9 mouse cellular contexts compared by ENCODE assay signal in genomic region chr3:104782061-104782681, GRCm38 (mm10). TPM values are rescaled to one million over a fixed set of nuclear protein-coding genes. Genes with fewer than 3 reads are reported as not detected.
A peak's percentile ranks its signal among the peaks of the same experiment; 100 is the strongest.
DNase-seq lines count a peak whose midpoint lies in the region; ATAC-seq lines count a peak whose summit lies in the region.
"Had no signal": no experiment of that assay in that cellular context is flagged by ENCODE, and none has a peak within 500 bp of the region (broad histone marks: within the 10 kb centered on the region; RNA-seq: fewer than 3 reads in every experiment).

No protein-coding gene starts in this region.

- ATAC-seq in CD4-positive, CD25-positive, alpha-beta regulatory T cell, adult 4 months: peak; percentile 6

- peak; percentile 87 for DNase-seq in adrenal gland, postnatal 14 days
- peak; percentile 82 for DNase-seq in heart, adult 8-10 months (ENCODE audit: low spot score)
- peak; percentile 72 for DNase-seq in kidney, adult 9 months
- DNase-seq in lung, postnatal 4 days: peak; percentile 59 to 76
- DNase-seq in right cerebral cortex, postnatal 4 days: no peak
- no peak for DNase-seq in urinary bladder, postnatal 36 days (ENCODE audit: low spot score in 2 of 2)
- DNase-seq in cerebellum, postnatal 36 days: no peak

RNA-seq across cellular contexts. Expression of gene Fam19a3, which starts 0.5 kb away (rescaled TPM):
- 1 to 10 TPM in 1 of 2 experiments, under 1 TPM in 1; 0.67 to 1.2 TPM for polyA plus RNA-seq in CD4-positive, CD25-positive, alpha-beta regulatory T cell, adult 4 months (2017; shearing (Covaris generic))
- total RNA-seq in adrenal gland, postnatal 14 days (2021): 0.90 and 1.9 TPM in 2 replicates
- total RNA-seq in heart, adult 8-10 months (2022): 1 to 10 TPM in 3 of 4 experiments, under 1 TPM in 1; 0.72 to 2.1 (median 1.2) TPM
- total RNA-seq: neutrophil, adult 5-6 weeks had no signal

RNA-seq across cellular contexts. Expression of gene Ppm1j, which starts 1.3 kb away (rescaled TPM):
- polyA plus RNA-seq in CD4-positive, CD25-positive, alpha-beta regulatory T cell, adult 4 months (2017; shearing (Covaris generic)): 10 to 100 TPM; 14.5 to 29.2 TPM
- 5.7 and 10.0 TPM in 2 replicates for total RNA-seq in adrenal gland, postnatal 14 days (2021)
- 10 to 100 TPM; 20.1 to 28.4 (median 25.3) TPM for total RNA-seq in heart, adult 8-10 months (2022)
- total RNA-seq: neutrophil, adult 5-6 weeks had no signal

RNA-seq across cellular contexts. Expression of gene Rhoc, which starts 6.0 kb away (rescaled TPM):
- polyA plus RNA-seq in CD4-positive, CD25-positive, alpha-beta regulatory T cell, adult 4 months (2017; shearing (Covaris generic)): 1 to 10 TPM; 7.4 to 7.8 TPM
- total RNA-seq in adrenal gland, postnatal 14 days (2021): 136 and 141 TPM in 2 replicates
- 10 to 100 TPM; 64.8 to 83.5 (median 79.3) TPM for total RNA-seq in heart, adult 8-10 months (2022)

RNA-seq across cellular contexts. Expression of gene Mov10, which starts 36.2 kb away (rescaled TPM):
- polyA plus RNA-seq in CD4-positive, CD25-positive, alpha-beta regulatory T cell, adult 4 months (2017; shearing (Covaris generic)): 10 to 100 TPM; 27.8 to 49.0 TPM
- 17.8 and 18.4 TPM in 2 replicates for total RNA-seq in adrenal gland, postnatal 14 days (2021)
- total RNA-seq in heart, adult 8-10 months (2022): 10 to 100 TPM in 1 of 4 experiments, 1 to 10 TPM in 3; 3.6 to 10.0 (median 6.6) TPM

Comparison
In these comparisons a context has a peak if more than half of its experiments do, and no peak if none do; other contexts are left out.
1. DNase-seq: peak in adrenal gland, postnatal 14 days (single experiment), heart, adult 8-10 months (single experiment), kidney, adult 9 months (single experiment) and lung, postnatal 4 days (2 of 2); none in right cerebral cortex, postnatal 4 days (single experiment), urinary bladder, postnatal 36 days (0 of 2) and cerebellum, postnatal 36 days (0 of 2).